Mouse (Mus musculus) adrenal gland, postnatal 25 days (tissue): ENCODE measurements around the gene Dhcr7. TPM values are rescaled to one million over a fixed set of nuclear protein-coding genes. Genes with fewer than 3 reads are reported as not detected.
A peak's percentile ranks its signal among the peaks of the same experiment; 100 is the strongest.

Experiments used
- DNase-seq: peaks from one replicate; pipeline ENCODE4 v3.0.0; 2021; ENCODE audit warnings: mixed read lengths
- long read RNA-seq: library from polyadenylated mRNA; stranded (forward); transcript quantifications from one replicate; pipeline ENCODE4 v2.0.0, GENCODE M21; 2021
- total RNA-seq: library from RNA; stranded (reverse); gene quantifications from 2 replicates; pipeline ENCODE4 v1.2.3, GENCODE M21; 2021

Dhcr7 gene
- 1,142 and 1,301 TPM in 2 replicates for total RNA-seq
- long read RNA-seq, partial matches to known transcripts: 221 of 233 reads
- long read RNA-seq, other reads (novel, unspliced or antisense): 12 of 233 reads

GRCm38 (mm10) chr7:143822375-143823265 is at the start of gene Dhcr7, which contains the start of gene Nadsyn1:
Dhcr7 (plus strand) TSS chr7:143823145.
Nadsyn1 (minus strand) TSS chr7:143822849.
- DNase-seq: peak; percentile 100

GRCm38 (mm10) chr7:143776137-143776536 is 46.8 kb upstream of the Dhcr7 start:
- no peak for DNase-seq

- DNase-seq: no peak
Measured at GRCm38 (mm10) chr7:143777375-143777774, 45.6 kb upstream of the Dhcr7 start.

GRCm38 (mm10) chr7:143783378-143783995 is 39.5 kb upstream of the Dhcr7 start:
- DNase-seq: no peak

- DNase-seq: peak; percentile 65
Measured at GRCm38 (mm10) chr7:143783996-143784829, 38.7 kb upstream of the Dhcr7 start, which contains the start of gene Mrgpre. Mrgpre (minus strand) TSS chr7:143784500.

GRCm38 (mm10) chr7:143792336-143792985 is 30.5 kb upstream of the Dhcr7 start:
- no peak for DNase-seq

GRCm38 (mm10) chr7:143793121-143793520 is 29.8 kb upstream of the Dhcr7 start:
- DNase-seq: peak; percentile 51

GRCm38 (mm10) chr7:143798783-143799182 is 24.2 kb upstream of the Dhcr7 start:
- no peak for DNase-seq

- no peak for DNase-seq
Measured at GRCm38 (mm10) chr7:143800770-143801169, 22.2 kb upstream of the Dhcr7 start.

GRCm38 (mm10) chr7:143801195-143802065 is 21.5 kb upstream of the Dhcr7 start:
- DNase-seq: no peak

- DNase-seq: no peak
Measured at GRCm38 (mm10) chr7:143805199-143805624, 17.7 kb upstream of the Dhcr7 start.

GRCm38 (mm10) chr7:143808909-143809308 is 14.0 kb upstream of the Dhcr7 start:
- no peak for DNase-seq

GRCm38 (mm10) chr7:143819201-143819600 is 3.7 kb upstream of the Dhcr7 start:
- DNase-seq: no peak

- DNase-seq: no peak
Measured at GRCm38 (mm10) chr7:143821241-143821640, 1.7 kb upstream of the Dhcr7 start.

GRCm38 (mm10) chr7:143823266-143823605 is 291 bp downstream of the Dhcr7 start:
- DNase-seq: no peak

- no peak for DNase-seq
Measured at GRCm38 (mm10) chr7:143826985-143827384, 4.0 kb downstream of the Dhcr7 start.

- DNase-seq: peak; percentile 91
Measured at GRCm38 (mm10) chr7:143829504-143830331, 6.8 kb downstream of the Dhcr7 start.

- DNase-seq: no peak
Measured at GRCm38 (mm10) chr7:143830399-143830798, 7.5 kb downstream of the Dhcr7 start.

GRCm38 (mm10) chr7:143832196-143832595 is 9.3 kb downstream of the Dhcr7 start:
- peak; percentile 76 for DNase-seq

GRCm38 (mm10) chr7:143832611-143833010 is 9.7 kb downstream of the Dhcr7 start:
- DNase-seq: no peak
